Mouse (Mus musculus): Measurements from ENCODE around the gene Catip. TPM values are rescaled to one million over a fixed set of nuclear protein-coding genes. Genes with fewer than 3 reads are reported as not detected.
"Not testable (repeated sequence)": the region's sequence is repeated elsewhere in the genome, so short reads cannot be mapped to it uniquely, and the experiment has no call there.

Gene Catip
- total RNA-seq, 2 experiments from 2014 or later = 0.10 to 0.20 TPM

DNA sequence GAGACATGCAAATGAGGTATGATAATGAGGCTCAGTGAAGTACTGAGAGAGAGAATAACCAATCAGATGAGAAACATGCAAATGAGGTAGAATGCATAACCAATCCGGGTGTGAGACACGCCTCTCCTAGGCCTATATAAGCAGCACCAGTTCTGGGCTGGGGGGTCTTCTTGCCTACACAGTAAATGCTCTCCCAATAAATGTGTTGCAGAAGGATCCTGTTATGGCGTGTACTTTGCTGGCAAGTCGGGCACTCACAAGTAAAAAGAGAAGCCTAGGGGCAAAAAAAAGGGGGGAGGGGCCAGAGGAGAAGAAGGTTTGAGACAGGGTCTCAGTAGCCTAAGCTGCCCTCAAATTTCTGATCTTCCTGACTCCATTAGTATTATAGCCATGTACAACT lies 20.9 kb upstream of the Catip start:
- not testable (repeated sequence) for DNase-seq

DNA sequence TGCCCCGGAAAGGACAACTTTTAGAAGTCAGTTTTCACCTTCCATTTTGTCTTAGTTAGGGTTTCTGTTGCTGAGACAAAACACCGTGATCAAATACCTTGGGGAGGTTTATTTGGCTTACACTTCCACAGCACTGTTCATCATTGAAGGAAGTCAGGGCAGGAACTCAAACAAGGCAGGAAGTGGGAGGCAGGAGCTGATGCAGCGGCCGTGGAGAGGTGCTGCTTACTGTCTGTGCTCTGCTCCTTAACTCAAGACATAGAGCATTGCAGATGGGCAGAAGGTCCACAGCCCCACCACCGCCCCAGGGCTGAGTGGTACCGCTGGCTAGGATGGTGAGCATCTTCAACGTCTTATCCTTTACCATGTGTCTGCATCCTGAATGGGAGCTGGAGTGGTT lies 20.0 kb upstream of the Catip start:
- intact Hi-C loops (cut with DNase I; ENCODE audit: low total_unique reads) = no loop called here
- DNase-seq = no peak

More for the DNA sequence above, 20.9 kb upstream of the Catip start:
- intact Hi-C loops (cut with DNase I; ENCODE audit: low total_unique reads) = not testable (repeated sequence)

DNA sequence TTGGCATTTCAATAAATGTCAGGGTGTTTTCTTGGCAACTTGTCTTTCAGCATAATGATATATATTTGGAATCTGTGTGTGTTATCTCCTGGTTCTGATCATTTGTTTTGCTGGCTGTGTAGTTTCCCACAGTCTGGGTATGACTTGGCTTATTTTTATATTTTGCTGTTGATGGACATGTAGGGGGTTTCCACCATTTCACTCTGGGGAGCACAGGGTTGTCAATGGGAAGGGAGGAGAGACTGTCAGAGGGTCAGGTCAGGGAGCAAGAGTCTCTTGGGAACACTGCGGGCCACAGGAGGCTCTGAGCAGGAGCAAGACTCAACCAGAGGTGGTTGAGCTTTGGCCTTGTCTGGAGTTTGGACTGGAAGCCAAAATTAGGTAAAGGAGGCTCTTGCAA lies 19.6 kb upstream of the Catip start:
- intact Hi-C loops (cut with DNase I; ENCODE audit: low total_unique reads) = no loop called here
- DNase-seq = no peak

DNA sequence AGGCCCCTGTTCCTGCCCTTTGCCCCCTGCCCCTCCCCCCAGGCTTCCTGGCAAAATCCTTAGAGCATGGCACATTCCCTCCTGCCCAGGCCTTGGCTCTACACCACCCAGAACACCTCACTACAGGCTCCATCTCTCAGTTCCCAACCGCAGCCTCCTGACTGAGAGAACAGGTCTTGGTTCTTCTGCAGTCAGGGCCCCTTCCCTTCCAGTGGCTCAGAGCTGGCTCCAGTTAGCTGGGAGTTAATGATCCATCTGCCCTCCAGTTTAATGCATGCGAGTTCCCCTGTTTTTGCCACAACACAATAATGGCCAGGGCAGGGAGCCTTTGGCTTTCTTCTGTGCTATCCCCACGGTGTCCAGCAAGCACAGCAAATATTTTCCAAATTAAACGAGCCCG lies 18.7 kb upstream of the Catip start:
- intact Hi-C loops (cut with DNase I; ENCODE audit: low total_unique reads) = no loop called here
- DNase-seq = no peak

DNA sequence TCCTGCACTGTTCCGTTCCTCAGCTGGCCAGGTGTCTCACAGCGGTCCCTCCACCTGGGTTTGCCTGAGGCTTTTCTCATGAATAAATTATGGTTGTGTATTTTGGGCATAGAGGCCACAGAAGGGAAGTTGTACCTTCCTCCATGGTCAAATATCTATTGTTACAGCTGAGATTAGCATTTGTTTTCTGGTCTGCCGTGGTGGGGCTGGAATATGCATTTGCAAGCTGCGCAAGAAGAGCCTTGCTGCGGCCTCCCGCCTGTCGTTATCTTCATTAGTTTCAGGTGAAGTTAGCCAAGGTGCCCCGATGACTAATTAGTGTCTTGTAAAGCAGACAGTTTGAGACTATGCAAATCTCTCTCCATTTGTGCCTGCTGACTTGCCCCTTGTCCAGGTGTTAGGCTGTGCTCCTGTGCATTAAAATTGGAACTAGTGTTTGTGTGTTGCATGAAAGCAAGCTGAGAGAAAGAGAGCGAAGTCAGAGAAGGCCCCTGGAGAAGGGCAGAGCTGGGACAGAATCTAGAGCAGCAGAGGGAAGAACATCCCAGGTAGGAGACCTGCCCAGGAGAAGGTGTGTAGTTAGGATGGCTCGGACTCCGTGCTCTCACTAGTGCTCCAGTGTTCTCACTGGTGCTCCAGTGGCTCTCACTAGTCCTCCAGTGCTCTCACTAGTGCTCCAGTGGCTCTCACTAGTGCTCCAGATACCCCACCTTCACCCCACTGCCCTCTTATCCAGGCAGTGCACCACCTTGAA lies 17.6 kb upstream of the Catip start:
- intact Hi-C loops (cut with DNase I; ENCODE audit: low total_unique reads) = no loop called here
- DNase-seq = no peak

DNA sequence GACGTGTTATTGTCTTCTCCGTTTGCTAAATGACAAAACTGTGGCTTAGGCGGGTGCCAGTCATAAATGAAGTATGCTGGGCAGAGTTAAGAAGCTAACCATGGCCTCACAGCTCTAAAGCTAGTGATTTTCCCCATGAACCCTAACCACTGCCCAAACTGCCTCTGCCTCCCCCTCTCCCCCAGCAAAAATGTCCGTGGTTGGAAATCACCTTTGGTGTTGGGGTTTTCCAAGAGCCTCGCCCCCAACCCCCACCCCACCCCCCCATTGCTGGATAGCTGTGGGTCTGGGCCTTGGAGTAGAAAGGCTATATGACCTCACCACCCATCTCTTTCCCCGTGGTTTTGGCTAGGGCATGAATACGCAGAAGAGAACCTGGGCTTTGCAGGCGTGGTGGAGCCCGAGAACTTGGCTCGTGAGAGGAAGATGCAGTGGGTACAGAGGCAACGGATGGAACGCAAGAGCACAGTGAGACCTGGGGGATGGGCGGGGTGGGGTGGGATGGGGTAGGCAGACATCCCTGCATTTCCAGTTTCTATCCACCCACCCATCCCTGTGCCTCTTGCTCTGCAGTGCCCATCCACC lies 10.6 kb upstream of the Catip start:
- DNase-seq = no peak
- intact Hi-C loops (cut with DNase I; ENCODE audit: low total_unique reads) = no loop called here

- intact Hi-C loops (cut with DNase I; ENCODE audit: low total_unique reads) = no loop called here
These were observed 9.3 kb upstream of the Catip start for GRCm38 (mm10) chr1:74352532-74353096.

GRCm38 (mm10) chr1:74353453-74354229 lies 8.3 kb upstream of the Catip start:
- intact Hi-C loops (cut with DNase I; ENCODE audit: low total_unique reads) = no loop called here
- DNase-seq = no peak

More at GRCm38 (mm10) chr1:74352532-74353096, 9.3 kb upstream of the Catip start:
- DNase-seq = no peak

- intact Hi-C loops (cut with DNase I; ENCODE audit: low total_unique reads) = no loop called here
- no peak for DNase-seq
These were observed 4.4 kb upstream of the Catip start for GRCm38 (mm10) chr1:74357531-74357930.

- DNase-seq = no peak
- intact Hi-C loops (cut with DNase I; ENCODE audit: low total_unique reads) = loop anchor here (5.0 to 10.0 kb wide), 2 partner anchors 48 to 155 kb away; no protein-coding TSS in a partner anchor
These were observed 1.9 kb upstream of the Catip start for GRCm38 (mm10) chr1:74359952-74360517.

- DNase-seq = no peak
- intact Hi-C loops (cut with DNase I; ENCODE audit: low total_unique reads) = loop anchor here (5.0 to 10.0 kb wide), 2 partner anchors 50 to 158 kb away; no protein-coding TSS in a partner anchor
These were observed 669 bp downstream of the Catip start for GRCm38 (mm10) chr1:74362325-74363229.

DNA sequence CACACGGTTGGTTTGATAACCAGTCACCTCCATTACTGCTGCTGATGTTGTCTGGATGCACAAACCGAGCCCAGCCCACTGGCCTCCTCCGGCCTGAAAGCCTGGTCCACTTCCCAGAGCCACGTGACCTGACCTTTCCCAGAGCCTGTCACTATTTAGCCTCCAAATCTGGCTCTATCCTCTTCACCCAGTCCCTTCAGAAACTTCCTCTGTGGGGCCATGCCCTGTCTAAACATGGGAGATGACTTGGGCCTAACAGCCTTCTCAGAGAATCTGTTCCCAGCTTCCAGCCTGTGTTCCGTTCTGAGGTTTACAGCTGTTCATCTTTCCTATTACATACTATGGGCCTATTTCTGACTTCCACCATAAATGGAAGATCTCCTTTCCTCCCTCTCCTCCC lies 1.5 kb downstream of the Catip start:
- intact Hi-C loops (cut with DNase I; ENCODE audit: low total_unique reads) = loop anchor here (5.0 to 10.0 kb wide), 2 partner anchors 51 to 159 kb away; no protein-coding TSS in a partner anchor
- no peak for DNase-seq

GRCm38 (mm10) chr1:74364270-74364669 lies 2.4 kb downstream of the Catip start:
- DNase-seq = no peak
- intact Hi-C loops (cut with DNase I; ENCODE audit: low total_unique reads) = loop anchor here (5.0 to 10.0 kb wide), 2 partner anchors 52 to 159 kb away; no protein-coding TSS in a partner anchor

GRCm38 (mm10) chr1:74367886-74368645 lies 6.2 kb downstream of the Catip start:
- intact Hi-C loops (cut with DNase I; ENCODE audit: low total_unique reads) = loop anchor here (10.0 kb wide), 1 partner anchor 163 kb away; no protein-coding TSS in a partner anchor
- DNase-seq = peak; percentile 76

- DNase-seq = no peak
- intact Hi-C loops (cut with DNase I; ENCODE audit: low total_unique reads) = no loop called here
These were observed 8.1 kb downstream of the Catip start for GRCm38 (mm10) chr1:74370040-74370439.

DNA sequence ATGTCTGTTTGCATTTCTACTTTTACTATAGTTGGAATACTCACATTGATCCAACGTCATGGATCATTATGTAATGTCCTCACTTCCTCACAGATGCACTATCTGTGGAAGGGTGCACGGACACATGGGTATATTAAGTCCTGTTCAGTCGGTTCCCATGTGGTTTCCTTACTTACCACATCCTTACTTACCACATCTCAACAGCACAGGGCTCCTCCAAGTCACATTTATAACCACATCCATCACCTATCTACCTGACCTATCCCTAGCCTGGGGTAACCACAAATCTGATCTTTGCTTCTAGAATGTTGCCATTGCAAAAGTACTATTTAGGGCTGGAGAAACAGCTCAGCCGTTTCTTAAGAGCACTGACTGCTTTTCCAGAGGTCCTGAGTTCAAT lies 11.5 kb downstream of the Catip start:
- intact Hi-C loops (cut with DNase I; ENCODE audit: low total_unique reads) = no loop called here
- DNase-seq = no peak

DNA sequence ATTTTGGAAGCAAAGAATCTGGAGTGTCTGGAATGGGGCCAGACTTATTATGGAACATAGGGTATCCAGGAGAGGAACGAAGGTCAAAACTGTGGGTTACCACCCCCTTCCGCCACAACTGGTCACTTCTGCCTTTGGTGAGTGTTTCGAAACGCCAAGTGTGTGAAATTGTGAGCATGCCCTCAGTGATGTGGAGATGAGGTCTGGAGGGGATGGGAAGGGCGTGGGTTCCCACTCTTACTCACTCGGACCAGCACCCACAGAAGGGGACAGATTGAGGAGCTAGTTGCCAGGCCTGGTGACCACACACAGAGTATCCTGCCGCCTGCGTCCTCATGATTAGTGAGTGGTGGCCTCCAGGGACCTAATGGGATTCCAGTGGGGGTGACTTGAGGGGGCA lies 13.1 kb downstream of the Catip start, which contains the start of gene Slc11a1:
Gene Slc11a1, plus strand, starts transcription at position 216 of the 400 bp plus-strand sequence.
- intact Hi-C loops (cut with DNase I; ENCODE audit: low total_unique reads) = no loop called here
- no peak for DNase-seq

DNA sequence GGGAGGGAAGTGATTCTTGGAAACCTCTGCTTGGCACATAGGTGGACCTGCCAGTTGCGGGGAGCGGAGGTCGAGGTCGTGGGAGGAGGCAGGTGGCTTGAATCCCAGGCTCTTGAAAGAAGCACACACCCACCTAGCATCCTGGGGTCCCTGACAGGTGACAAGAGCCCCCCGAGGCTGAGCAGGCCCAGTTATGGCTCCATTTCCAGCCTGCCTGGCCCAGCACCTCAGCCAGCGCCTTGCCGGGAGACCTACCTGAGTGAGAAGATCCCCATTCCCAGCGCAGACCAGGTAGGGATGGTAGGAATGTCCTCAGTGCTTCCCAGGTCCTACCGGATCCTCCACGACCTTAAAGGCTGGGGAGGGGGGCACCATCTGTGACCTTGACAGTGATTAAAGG lies 13.7 kb downstream of the Catip start:
- DNase-seq = no peak
- intact Hi-C loops (cut with DNase I; ENCODE audit: low total_unique reads) = no loop called here
